Mouse (Mus musculus) gastrocnemius, postnatal 10 days (tissue): ENCODE results near the gene Taar6. TPM values are rescaled to one million over a fixed set of nuclear protein-coding genes. Genes with fewer than 3 reads are reported as not detected.
A peak's percentile ranks its signal among the peaks of the same experiment; 100 is the strongest.

ENCODE experiments used
- DNase-seq: peaks from one replicate; pipeline ENCODE4 v3.0.0; 2021; ENCODE audit warnings: mixed read lengths
- long read RNA-seq, 2 experiments: library from polyadenylated mRNA; stranded (forward); transcript quantifications; one replicate each; pipeline ENCODE4 v2.0.0; 2021
- total RNA-seq, 2 experiments: library from RNA; stranded (reverse); gene quantifications; 2 replicates each; pipeline ENCODE4 v1.2.3; 2021

Taar6 gene
- not detected for total RNA-seq
- long read RNA-seq, experiment 1, result 0 reads
- long read RNA-seq, experiment 2, result 0 reads

DNA sequence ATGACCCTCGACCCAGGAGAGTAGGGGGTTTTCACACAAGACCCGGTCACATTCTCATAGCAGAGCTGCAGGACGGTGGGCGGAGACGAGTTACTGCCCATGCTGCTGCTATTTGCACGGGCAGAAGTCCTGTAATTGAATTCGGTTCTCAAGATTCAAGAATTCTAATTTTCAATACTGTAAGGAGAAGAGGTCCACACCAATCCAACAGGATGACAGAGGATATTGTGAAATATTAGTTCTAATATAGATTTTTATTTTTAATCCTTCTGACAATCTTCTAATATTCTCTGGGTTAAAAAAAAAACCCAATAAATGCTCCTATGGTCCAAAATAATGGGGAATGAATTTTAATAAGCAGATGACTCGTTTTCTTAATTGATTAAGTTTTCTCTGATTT lies at the start of gene Taar6:
Taar6 (minus strand) TSS at position 101 of the 400 bp plus-strand sequence.
- DNase-seq, result no peak

- DNase-seq, result no peak
Measured at GRCm38 (mm10) chr10:24031347-24031746, 45.9 kb upstream of the Taar6 start.

DNA sequence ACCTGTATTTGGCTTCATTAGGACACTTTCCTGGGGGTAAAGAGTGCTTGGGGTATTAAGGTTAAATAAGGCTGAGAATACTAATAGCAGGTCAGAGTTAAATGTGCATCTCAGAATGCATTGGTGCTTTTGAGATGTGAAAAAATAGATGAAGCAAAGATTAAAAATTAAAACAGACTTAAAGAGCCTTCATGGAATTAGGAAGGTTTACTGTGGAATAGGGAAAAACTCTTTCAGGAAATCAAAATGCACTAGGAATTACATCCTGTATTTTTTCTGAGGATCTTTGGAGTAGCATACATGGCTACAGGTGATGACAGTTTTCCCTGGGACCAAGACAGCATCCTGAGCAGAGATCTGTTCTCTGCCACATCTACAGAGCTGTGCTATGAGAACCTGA lies 41.5 kb upstream of the Taar6 start, which contains the start of gene Taar7d:
Taar7d (plus strand) TSS at position 301 of the 400 bp plus-strand sequence.
- no peak for DNase-seq

DNA sequence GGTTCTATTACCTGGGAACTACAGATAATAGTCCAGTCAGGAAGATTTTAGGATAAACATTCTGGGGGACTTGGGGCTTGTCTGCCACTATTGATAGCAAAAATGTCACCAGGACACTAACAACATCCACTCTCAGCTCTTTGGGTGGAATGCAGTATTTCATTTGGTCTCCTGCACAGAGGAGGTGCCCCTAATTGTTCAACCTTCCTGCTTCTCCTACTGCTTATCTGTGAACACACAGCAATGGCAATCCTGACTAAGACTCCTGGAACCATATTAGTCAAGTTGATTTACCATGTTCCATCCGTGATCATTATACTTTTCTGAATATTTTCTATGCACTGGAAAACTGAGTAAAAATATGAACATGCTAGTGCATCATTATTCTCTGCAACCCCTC lies 22.7 kb upstream of the Taar6 start:
- no peak for DNase-seq

DNA sequence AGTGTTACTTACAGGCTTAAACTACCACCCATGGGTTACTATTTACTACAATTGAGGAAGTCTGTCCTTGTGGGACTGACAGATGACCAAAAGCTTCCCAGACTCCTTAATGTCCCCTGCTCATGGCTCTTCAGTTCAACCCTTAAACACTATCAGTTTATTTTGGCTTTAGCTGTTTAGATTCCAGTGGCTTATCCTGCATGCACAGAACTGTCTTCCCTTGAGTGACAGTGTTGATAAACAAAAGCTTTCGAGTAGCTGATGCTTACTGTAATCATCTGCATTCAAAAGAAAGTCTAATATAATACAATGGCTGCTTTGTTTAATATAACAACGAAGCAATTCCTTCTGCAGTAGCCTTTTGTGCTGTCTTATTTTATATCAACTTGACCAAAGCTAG lies 21.6 kb upstream of the Taar6 start:
- DNase-seq, result no peak

DNA sequence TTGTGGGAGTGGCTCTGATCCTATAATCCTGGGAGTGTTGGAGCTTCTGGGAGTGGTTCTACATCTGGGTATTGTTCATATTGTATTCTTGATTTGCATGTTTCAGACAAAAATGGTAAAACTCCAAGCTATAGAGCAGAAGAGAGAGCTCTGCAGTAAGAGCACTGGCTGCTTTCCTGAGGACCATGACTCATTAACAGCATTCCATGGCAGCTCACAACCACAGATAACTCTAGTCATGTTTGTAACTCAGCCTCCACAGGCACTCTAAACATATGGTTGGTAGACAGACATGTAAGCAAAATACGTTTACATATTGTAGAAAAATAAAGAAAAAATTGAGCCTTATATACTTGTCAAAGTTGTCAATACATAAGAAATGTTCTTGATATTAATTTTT lies 21.0 kb upstream of the Taar6 start:
- no peak for DNase-seq

- DNase-seq, result no peak
Measured at GRCm38 (mm10) chr10:23999639-24000038, 14.2 kb upstream of the Taar6 start, which contains the start of gene Taar7b. Gene Taar7b (plus strand): TSS chr10:23999939.

GRCm38 (mm10) chr10:23993381-23993780 lies 7.9 kb upstream of the Taar6 start, which contains the start of gene Taar7a:
Gene Taar7a (minus strand): TSS chr10:23993481.
- no peak for DNase-seq

DNA sequence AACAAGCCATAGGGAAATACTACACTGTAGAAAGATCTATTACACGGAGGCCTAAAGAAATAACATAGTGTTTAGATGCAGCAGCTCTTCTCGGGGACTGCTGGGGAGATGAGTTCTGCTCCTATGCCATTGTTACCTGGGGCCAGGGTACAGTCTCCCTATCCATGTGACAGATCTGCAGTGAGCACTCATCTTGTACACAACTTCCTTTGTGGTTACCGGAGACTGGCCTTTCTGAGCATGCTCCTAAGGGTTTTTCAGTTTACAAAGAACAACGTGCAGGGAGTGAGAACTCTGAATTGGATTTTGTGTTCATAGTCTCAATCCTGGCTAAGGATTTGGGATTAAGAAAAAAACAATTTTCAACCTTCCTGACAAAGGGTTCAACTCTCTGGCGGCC lies 973 bp upstream of the Taar6 start:
- DNase-seq, result no peak

- DNase-seq, result peak; percentile 65
Measured at GRCm38 (mm10) chr10:23978901-23979705, 6.3 kb downstream of the Taar6 start.

DNA sequence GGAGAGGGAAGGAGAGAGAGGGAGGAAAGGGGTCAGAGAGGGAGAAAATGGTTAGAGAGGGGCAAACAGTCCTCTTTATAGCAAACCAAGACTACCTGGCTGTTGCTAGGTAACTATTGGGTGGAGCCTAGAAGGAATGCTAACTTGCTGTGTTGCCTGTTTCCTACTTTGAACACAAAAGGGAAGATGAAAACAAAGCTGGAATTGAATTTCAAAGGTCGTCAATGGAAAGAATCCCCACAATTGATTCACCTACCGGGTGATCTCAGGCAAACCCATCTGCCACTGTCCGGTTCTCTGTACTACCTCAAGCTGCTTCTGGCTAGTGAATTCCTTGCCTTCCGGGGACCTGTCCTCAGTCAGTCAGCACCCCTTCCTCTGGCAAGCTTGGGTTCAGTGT lies 7.5 kb downstream of the Taar6 start:
- DNase-seq, result no peak

DNA sequence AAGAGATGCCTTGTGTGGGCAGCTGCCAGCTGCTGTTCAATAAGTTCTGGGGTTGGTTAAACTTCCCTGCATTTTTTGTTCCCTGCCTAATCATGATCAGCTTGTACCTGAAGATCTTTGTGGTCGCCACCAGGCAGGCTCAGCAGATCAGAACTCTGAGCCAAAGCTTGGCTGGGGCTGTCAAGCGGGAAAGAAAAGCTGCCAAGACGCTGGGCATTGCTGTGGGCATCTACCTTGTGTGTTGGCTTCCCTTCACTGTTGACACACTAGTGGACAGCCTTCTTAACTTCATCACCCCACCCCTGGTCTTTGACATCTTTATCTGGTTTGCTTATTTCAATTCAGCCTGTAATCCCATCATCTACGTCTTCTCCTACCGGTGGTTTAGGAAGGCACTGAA lies 14.2 kb downstream of the Taar6 start:
- DNase-seq, result no peak

GRCm38 (mm10) chr10:23970656-23971165 lies 14.7 kb downstream of the Taar6 start, which contains the start of gene Taar5:
Gene Taar5 (plus strand): TSS chr10:23970706.
- DNase-seq, result no peak

DNA sequence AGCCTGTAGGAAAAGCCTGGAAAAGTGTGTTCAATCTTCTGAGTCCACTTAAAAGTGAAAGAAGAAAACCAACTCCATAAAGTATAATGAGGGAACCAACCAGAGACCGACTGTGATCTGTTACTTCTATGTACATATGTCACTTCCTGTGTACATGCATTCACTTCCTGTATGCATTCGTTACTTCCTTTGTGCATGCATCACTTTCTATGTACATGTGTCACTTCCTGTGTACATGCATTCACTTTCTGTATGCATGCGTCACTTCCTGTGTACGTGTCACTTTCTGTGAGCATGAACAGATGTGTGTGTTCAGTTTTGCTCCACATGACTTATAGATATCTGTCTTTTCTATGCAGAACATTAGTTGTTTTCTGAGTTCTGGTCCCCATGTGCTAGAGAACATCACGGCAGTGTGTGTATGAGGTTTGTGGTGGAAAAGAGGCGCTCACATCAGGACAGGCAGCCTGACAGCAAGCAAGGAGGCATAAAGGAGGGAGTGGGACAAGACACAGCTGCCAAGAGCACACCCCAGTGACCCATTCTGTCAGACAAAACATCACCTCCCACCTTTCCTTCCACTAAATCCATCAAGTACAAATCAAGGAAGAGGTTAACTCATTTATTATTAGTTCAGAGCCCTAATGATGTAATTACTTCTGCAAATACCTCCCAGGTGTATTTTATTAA lies 20.4 kb downstream of the Taar6 start:
- no peak for DNase-seq

DNA sequence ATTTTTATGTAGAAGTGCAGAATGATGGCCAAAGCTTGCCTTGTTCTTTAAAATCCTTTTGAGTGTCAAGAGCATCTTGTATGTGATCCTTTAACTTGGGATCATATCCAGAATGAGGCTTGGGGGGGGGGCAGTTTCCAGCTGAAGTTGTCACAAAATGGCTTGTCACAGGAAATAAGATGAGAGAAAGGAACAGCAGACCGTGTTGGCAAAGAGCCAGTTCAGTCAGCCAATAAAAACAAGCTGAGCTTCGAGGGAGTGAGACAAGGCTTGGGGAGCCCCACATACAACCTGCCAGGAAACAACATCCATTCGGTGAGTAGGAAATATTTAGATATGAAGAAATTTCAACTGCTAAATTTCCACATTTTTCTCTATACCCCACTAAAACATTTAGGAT lies 22.0 kb downstream of the Taar6 start:
- no peak for DNase-seq

- DNase-seq, result no peak
Measured at GRCm38 (mm10) chr10:23960444-23960915, 25.0 kb downstream of the Taar6 start, which contains the start of gene Taar4. Gene Taar4 (plus strand): TSS chr10:23960494.

DNA sequence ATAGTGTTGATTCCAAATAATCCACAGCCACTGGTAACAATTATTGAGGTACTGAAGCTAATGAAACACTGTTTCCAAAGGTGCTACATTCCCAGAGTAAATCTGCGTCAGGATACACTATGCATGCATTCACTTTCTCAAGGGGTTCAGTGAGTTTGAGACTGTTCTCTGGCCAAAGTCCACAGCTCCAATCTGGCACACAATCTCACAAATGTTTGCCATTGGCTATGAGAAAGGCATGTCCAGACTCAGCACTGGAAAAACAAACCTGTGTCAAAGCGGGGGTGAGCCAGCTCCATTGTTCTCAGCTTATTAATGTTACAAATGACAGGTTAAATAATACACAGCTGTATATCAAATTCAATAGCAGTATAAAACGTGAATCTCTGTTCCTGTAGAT lies 26.4 kb downstream of the Taar6 start:
- no peak for DNase-seq

DNA sequence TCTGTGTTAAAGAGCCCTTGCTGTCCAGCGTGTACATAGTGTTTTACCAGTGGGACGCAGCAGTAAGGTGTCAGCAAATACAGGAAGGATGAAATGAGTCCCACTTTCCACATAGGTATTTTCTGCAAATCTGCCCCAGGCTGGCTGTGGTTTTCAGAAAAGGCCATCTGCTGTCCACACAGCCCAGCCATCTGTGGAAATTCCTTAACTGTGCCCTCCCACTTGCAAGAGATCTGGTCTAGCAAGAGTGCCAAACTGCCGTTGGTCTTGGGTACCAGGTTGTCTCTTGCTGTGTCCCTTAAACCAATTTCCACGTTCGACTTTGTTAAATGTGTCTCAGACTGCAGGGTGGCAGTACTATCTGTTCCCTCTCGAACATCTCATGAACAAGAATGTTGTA lies 33.7 kb downstream of the Taar6 start:
- no peak for DNase-seq

DNA sequence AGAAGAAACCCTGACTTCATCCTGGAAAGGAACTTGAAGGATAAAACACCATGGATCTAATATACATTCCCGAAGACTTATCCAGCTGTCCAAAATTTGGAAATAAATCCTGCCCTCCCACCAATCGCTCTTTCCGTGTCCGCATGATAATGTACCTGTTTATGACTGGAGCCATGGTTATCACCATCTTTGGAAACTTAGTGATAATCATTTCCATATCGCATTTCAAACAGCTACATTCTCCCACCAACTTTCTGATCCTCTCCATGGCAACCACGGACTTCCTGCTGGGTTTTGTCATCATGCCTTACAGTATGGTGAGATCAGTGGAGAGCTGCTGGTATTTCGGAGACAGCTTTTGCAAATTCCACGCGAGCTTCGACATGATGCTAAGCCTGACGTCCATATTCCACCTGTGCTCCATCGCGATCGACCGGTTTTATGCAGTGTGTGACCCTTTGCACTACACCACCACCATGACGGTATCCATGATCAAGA lies 35.9 kb downstream of the Taar6 start, which contains the start of gene Taar3:
Taar3 (plus strand) TSS at position 51 of the 498 bp plus-strand sequence.
- no peak for DNase-seq

GRCm38 (mm10) chr10:23948026-23948425 lies 37.4 kb downstream of the Taar6 start:
- no peak for DNase-seq

DNA sequence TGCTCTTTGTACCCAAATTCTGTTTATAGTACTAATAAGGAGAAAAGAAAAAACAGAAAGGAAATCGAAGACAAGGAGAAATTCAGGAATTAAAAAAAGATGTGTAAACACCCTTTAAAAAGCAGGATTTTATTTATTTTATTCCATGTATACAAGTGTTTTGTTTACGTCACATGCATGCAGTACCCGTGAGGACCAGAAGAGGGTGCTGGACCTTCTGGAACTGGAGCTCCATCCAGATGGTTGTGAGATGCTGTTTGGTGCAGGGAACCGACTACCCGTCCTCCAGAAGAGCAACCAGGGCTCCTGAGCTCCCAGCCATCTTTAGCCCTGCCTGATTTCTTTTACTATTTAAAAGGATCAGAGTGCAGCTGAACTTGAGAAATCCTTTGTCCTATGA lies 43.0 kb downstream of the Taar6 start:
- DNase-seq, result no peak

GRCm38 (mm10) chr10:23938312-23938711 lies 47.1 kb downstream of the Taar6 start, which contains the start of gene Taar2:
Gene Taar2 (plus strand): TSS chr10:23938572.
- no peak for DNase-seq

DNA sequence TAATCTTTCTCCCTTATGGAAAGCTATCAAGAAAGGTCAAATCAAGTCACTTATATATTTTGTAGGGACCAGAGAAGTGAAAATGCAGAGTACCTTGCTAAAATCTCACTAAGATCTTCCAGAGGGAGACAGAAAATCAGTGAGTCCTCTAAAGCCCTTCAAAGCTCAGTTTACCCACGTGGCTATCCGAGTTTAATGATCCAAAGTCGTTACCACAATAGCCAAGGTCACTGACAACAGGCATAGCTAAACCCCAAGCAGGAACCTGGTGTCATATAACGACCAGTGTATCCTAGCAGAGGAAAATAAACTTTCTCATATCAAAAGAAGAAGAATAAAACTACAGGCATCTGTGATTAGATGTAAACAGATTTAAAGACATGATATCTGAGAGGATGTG lies 47.8 kb downstream of the Taar6 start:
- DNase-seq, result no peak
